Mouse (Mus musculus) heart, embryonic 13.5 days (tissue): ENCODE results near the gene Smpd4. TPM values are rescaled to one million over a fixed set of nuclear protein-coding genes. Genes with fewer than 3 reads are reported as not detected.

Source experiments
- ATAC-seq: fragments of 200-750 bp; cut with Nextera tagmentation; 2 replicates; pipeline ENCODE4 v1.8.0; 2017; ENCODE audit warnings: moderate TSS enrichment; ENCODE audit not compliant: insufficient number of reproducible peaks, low FRiP score, low TSS enrichment; ENCODE audit errors: extremely low read depth
- H3K27ac ChIP-seq: fragments of 300-500 bp; sonication (generic); replicated peaks from 2 replicates; pipeline ENCODE4 v1.5.1; 2015; ENCODE audit warnings: moderate library complexity, mild to moderate bottlenecking, inconsistent platforms
- H3K27me3 ChIP-seq: fragments of 300-500 bp; sonication (generic); replicated peaks from 2 replicates; pipeline ENCODE4 v1.6.1; 2015; ENCODE audit warnings: mild to moderate bottlenecking, inconsistent platforms
- H3K36me3 ChIP-seq: fragments of 300-500 bp; sonication (generic); 2 replicates; pipeline ENCODE4 v1.6.1; 2015; ENCODE audit warnings: mild to moderate bottlenecking, inconsistent platforms
- H3K4me1 ChIP-seq: fragments of 300-500 bp; sonication (generic); 2 replicates; pipeline ENCODE4 v1.6.1; 2015; ENCODE audit warnings: inconsistent platforms
- H3K4me2 ChIP-seq: fragments of 300-500 bp; sonication (generic); 2 replicates; pipeline ENCODE4 v1.6.1; 2015; ENCODE audit warnings: inconsistent platforms, mild to moderate bottlenecking, moderate library complexity
- H3K4me3 ChIP-seq: fragments of 300-500 bp; sonication (generic); 2 replicates; pipeline ENCODE4 v1.5.1; 2015; ENCODE audit warnings: moderate library complexity, mild to moderate bottlenecking, inconsistent platforms
- H3K9ac ChIP-seq: fragments of 300-500 bp; sonication (generic); 2 replicates; pipeline ENCODE4 v1.6.1; 2015; ENCODE audit warnings: inconsistent platforms, mild to moderate bottlenecking, moderate library complexity
- H3K9me3 ChIP-seq: fragments of 300-500 bp; sonication (generic); 2 replicates; pipeline ENCODE4 v1.6.1; 2016; ENCODE audit warnings: inconsistent platforms
- WGBS: fragments of 180-500 bp; shearing (Covaris S2); methylation state at CpG from one replicate; pipeline ENCODE4 v1.1.7; 2015; ENCODE audit warnings: mixed read lengths; 5-methylcytosine and 5-hydroxymethylcytosine counted together
- polyA plus RNA-seq: library from polyadenylated mRNA; unstranded; fragments of >200 nt; fragmentation: Nextera tagmentation; extraction: Ambion mirVana; gene quantifications from 2 replicates; pipeline ENCODE4 v1.2.1, GENCODE M21; 2015

Gene Smpd4
- polyA plus RNA-seq, 1 experiment from 2014 or later = 23.8 TPM

GRCm38 (mm10) chr16:17653601-17654000 is 34.4 kb downstream of the Smpd4 start:
- 92% methylated on average over 5 of the region's 5 CpGs for WGBS
- Histone ChIP-seq H3K9ac (no peak overlapping the region), H3K4me1 (peaks cover 24% of the 10 kb centered on the region), H3K36me3 (peaks cover 85% of the 10 kb centered on the region), H3K27ac (no peak overlapping the region), H3K27me3 (no peaks in the 10 kb centered on the region), H3K9me3 (no peaks in the 10 kb centered on the region), H3K4me2 (no peak overlapping the region), H3K4me3 (no peak overlapping the region)
- ATAC-seq = no peak

GRCm38 (mm10) chr16:17654188-17654795 is 35.1 kb downstream of the Smpd4 start:
- H3K36me3 ChIP-seq = peaks cover 85% of the 10 kb centered on the region

GRCm38 (mm10) chr16:17656212-17656871 is 37.2 kb downstream of the Smpd4 start:
- ATAC-seq = no peak
- Histone ChIP-seq H3K4me1 (peaks cover 24% of the 10 kb centered on the region), H3K27me3 (no peaks in the 10 kb centered on the region), H3K27ac (peak overlapping the region; percentile 49), H3K4me2 (no peak overlapping the region), H3K4me3 (no peak overlapping the region), H3K9ac (no peak overlapping the region), H3K36me3 (peaks cover 85% of the 10 kb centered on the region), H3K9me3 (no peaks in the 10 kb centered on the region)
- WGBS = 35% methylated on average over 5 of the region's 5 CpGs

More at GRCm38 (mm10) chr16:17654188-17654795, 35.1 kb downstream of the Smpd4 start:
- Histone ChIP-seq H3K9me3 (no peaks in the 10 kb centered on the region), H3K4me2 (no peak overlapping the region), H3K27me3 (no peaks in the 10 kb centered on the region), H3K27ac (no peak overlapping the region), H3K4me1 (peaks cover 24% of the 10 kb centered on the region), H3K4me3 (no peak overlapping the region), H3K9ac (no peak overlapping the region)
- WGBS = 90% methylated on average over 4 of the region's 4 CpGs
- no peak for ATAC-seq

- Histone ChIP-seq H3K27me3 (no peaks in the 10 kb centered on the region), H3K9ac (no peak overlapping the region), H3K4me2 (no peak overlapping the region), H3K36me3 (peaks cover 89% of the 10 kb centered on the region), H3K9me3 (no peaks in the 10 kb centered on the region), H3K27ac (no peak overlapping the region), H3K4me1 (no peaks in the 10 kb centered on the region), H3K4me3 (no peak overlapping the region)
- ATAC-seq = no peak
These were observed 46.4 kb downstream of the Smpd4 start for GRCm38 (mm10) chr16:17665568-17665967.

GRCm38 (mm10) chr16:17669886-17670285 is 50.7 kb downstream of the Smpd4 start:
- Histone ChIP-seq H3K4me3 (no peak overlapping the region), H3K4me2 (no peak overlapping the region), H3K4me1 (no peaks in the 10 kb centered on the region), H3K9ac (no peak overlapping the region), H3K36me3 (peaks cover 93% of the 10 kb centered on the region), H3K9me3 (no peaks in the 10 kb centered on the region), H3K27ac (no peak overlapping the region), H3K27me3 (no peaks in the 10 kb centered on the region)
- no peak for ATAC-seq

Other genes starting within 250 kb of the Smpd4 start
- gene Snap29, start 213.4 kb upstream of the Smpd4 start, polyA plus RNA-seq = 11.0 and 12.0 TPM in 2 replicates
- 26.7 and 29.0 TPM in 2 replicates for gene Pi4ka, start 213.0 kb upstream of the Smpd4 start, polyA plus RNA-seq
- 42.8 and 46.0 TPM in 2 replicates for gene Crkl, start 167.4 kb upstream of the Smpd4 start, polyA plus RNA-seq
- 0.88 and 1.0 TPM in 2 replicates for gene Aifm3, start 129.7 kb upstream of the Smpd4 start, polyA plus RNA-seq
- 49.9 and 55.7 TPM in 2 replicates for gene Lztr1, start 110.7 kb upstream of the Smpd4 start, polyA plus RNA-seq
- gene Thap7, start 88.2 kb upstream of the Smpd4 start, polyA plus RNA-seq = 31.7 and 35.4 TPM in 2 replicates
- 0.19 TPM in 2 replicates for gene Lrrc74b, start 58.1 kb upstream of the Smpd4 start, polyA plus RNA-seq
- 0.65 and 0.79 TPM in 2 replicates for gene P2rx6, start 57.5 kb upstream of the Smpd4 start, polyA plus RNA-seq
- gene Slc7a4, start 36.1 kb upstream of the Smpd4 start, polyA plus RNA-seq = 8.9 and 9.8 TPM in 2 replicates
- 3.5 and 4.1 TPM in 2 replicates for gene Ccdc74a, start 27.1 kb downstream of the Smpd4 start, polyA plus RNA-seq
- gene Med15, start 113.5 kb downstream of the Smpd4 start, polyA plus RNA-seq = 32.0 and 33.3 TPM in 2 replicates
- gene Klhl22, start 140.3 kb downstream of the Smpd4 start, polyA plus RNA-seq = 40.6 and 43.9 TPM in 2 replicates
- 7.0 and 8.2 TPM in 2 replicates for gene Scarf2, start 177.9 kb downstream of the Smpd4 start, polyA plus RNA-seq
- not detected in 2 replicates for gene B830017H08Rik, start 213.8 kb downstream of the Smpd4 start, polyA plus RNA-seq
- gene Car15, start 219.0 kb downstream of the Smpd4 start, polyA plus RNA-seq = 1.1 and 1.8 TPM in 2 replicates